Mouse (Mus musculus) ES-E14 (cell line): ENCODE data around the gene Irf9. TPM values are rescaled to one million over a fixed set of nuclear protein-coding genes. Genes with fewer than 3 reads are reported as not detected.

ENCODE experiments used
- DNase-seq: peaks from one replicate; pipeline ENCODE4 v3.0.0-alpha.2; 2013; ENCODE audit warnings: low read depth, low spot score
- H3K27ac ChIP-seq: 2 replicates; pipeline ENCODE4 v1.5.1; 2012; ENCODE audit warnings: low read depth, mild to moderate bottlenecking, low read length, moderate library complexity, mixed read lengths; ENCODE audit not compliant: poor library complexity, insufficient read depth, severe bottlenecking
- H3K36me3 ChIP-seq: 2 replicates; pipeline ENCODE4 v1.6.1; 2012; ENCODE audit warnings: mild to moderate bottlenecking, low read length, moderate library complexity, mixed read lengths; ENCODE audit not compliant: control insufficient read depth, poor library complexity, insufficient read depth, severe bottlenecking
- H3K4me1 ChIP-seq, 2 experiments: fragments of 150-350 bp in 1 of 2; sonication (generic) in 1 of 2; 2 replicates each; pipeline ENCODE4 v1.6.1; 2012; ENCODE audit warnings: low read length in 2 of 2, mild to moderate bottlenecking in 1 of 2, mixed read lengths in 1 of 2; ENCODE audit not compliant: control insufficient read depth in 2 of 2, insufficient read depth in 2 of 2, poor library complexity in 1 of 2
- H3K4me3 ChIP-seq, 2 experiments: fragments of 150-350 bp in 1 of 2; sonication (generic) in 1 of 2; 2 replicates each; pipeline ENCODE4 v1.5.1; 2012; ENCODE audit warnings: low read length in 2 of 2, low read depth in 1 of 2, mild to moderate bottlenecking in 1 of 2, mixed read lengths in 1 of 2; ENCODE audit not compliant: insufficient read depth in 1 of 2, poor library complexity in 1 of 2, severe bottlenecking in 1 of 2
- H3K9ac ChIP-seq: 2 replicates; pipeline ENCODE4 v1.6.1; 2012; ENCODE audit warnings: low read depth, mild to moderate bottlenecking, low read length, mixed read lengths; ENCODE audit not compliant: poor library complexity, insufficient read depth, severe bottlenecking
- H3K9me3 ChIP-seq: fragments of 150-350 bp; sonication (generic); 2 replicates; pipeline ENCODE4 v1.6.1; 2012; ENCODE audit warnings: low read depth, mild to moderate bottlenecking, low read length; ENCODE audit not compliant: control insufficient read depth, insufficient read depth
- CHD2 ChIP-seq: IDR thresholded peaks from 2 replicates; pipeline ENCODE4 v1.6.1; 2014; ENCODE audit warnings: mild to moderate bottlenecking, low read depth, low read length, inconsistent platforms
- HCFC1 ChIP-seq: IDR thresholded peaks from 2 replicates; pipeline ENCODE4 v1.6.1; 2012; ENCODE audit warnings: low read length, inconsistent platforms, borderline replicate concordance; ENCODE audit not compliant: insufficient read depth
- MAFK ChIP-seq: IDR thresholded peaks from 2 replicates; pipeline ENCODE4 v1.6.1; 2014; ENCODE audit warnings: mild to moderate bottlenecking, low read depth, low read length, inconsistent platforms; ENCODE audit not compliant: insufficient read depth
- ZC3H11A ChIP-seq: IDR thresholded peaks from 2 replicates; pipeline ENCODE4 v1.6.1; 2012; ENCODE audit warnings: low read depth, mild to moderate bottlenecking, inconsistent platforms, low read length, borderline replicate concordance
- ZNF384 ChIP-seq: IDR thresholded peaks from 2 replicates; pipeline ENCODE4 v1.6.1; 2012; ENCODE audit warnings: low read depth, low read length, inconsistent platforms
- in situ Hi-C, 2 experiments: fragments of 600-800 bp; cut with MboI; formaldehyde crosslinking; loops; one replicate each; pipeline ENCODE4 v1.15.1; 2025; ENCODE audit warnings: low sequenced_read_pairs in 2 of 2, inconsistent platforms in 1 of 2; ENCODE audit not compliant: unreplicated experiment in 2 of 2
- total RNA-seq: library from RNA; depleted of rRNA; stranded (reverse); fragments of 300-350 nt; gene quantifications from 2 replicates; pipeline ENCODE4 v1.2.3, GENCODE M21; 2012

The Irf9 gene
- total RNA-seq, 1 experiment, result 5.8 TPM

DNA sequence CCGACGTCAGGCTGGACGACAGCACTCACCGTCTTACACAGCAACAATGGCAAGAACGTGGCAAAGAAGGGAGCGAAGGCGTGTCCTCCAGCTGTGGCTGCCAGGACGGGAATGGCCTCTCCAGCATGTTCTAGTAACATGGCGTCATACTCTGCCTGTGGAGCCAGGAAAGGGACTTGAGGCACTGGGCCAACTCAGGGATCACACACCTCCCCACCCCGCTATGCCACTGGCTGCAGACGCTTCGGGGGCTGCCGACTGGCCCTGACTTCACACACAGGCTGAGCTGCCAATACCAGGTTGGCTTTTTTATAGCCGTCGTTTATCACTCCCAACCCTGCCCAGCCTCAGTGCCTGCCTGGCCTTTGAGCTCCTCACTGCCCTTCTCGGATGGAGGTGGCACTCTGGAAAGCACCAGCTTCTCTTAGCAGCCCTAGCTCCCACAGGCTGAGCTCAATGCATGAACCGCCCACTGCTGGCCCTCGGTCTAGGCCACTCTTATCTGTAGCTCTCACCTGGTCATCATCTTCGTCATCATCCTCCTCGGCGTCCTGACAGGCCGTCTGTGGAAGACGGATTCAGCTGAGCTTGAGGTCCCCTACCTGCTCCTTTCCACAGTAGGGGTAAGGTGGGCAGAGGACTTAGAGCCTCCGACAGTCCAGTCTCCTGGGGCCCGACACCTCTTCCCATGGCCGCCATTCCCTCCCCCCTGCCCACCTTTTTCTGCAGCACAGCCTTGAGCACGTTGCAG, 24.9 kb downstream of the Irf9 start:
- no peak for DNase-seq
- no peak overlapping the region for H3K27ac ChIP-seq
- H3K36me3 ChIP-seq, result peaks cover 80% of the 10 kb centered on the region
- 0 out of 4 replicates have a peak, but pooled peaks cover 0 to under 1% of the 10 kb centered on the region in 2 experiments for H3K4me1 ChIP-seq
- no peak for TF ChIP-seq ZNF384
- TF ChIP-seq CHD2, result no peak
- TF ChIP-seq ZC3H11A, result no peak
- no peak for TF ChIP-seq HCFC1
- TF ChIP-seq MAFK, result no peak
- no peak overlapping the region for H3K4me3 ChIP-seq
- no peaks in the 10 kb centered on the region for H3K9me3 ChIP-seq
- in situ Hi-C loops, result no loop called here
- H3K9ac ChIP-seq, result no peak overlapping the region

DNA sequence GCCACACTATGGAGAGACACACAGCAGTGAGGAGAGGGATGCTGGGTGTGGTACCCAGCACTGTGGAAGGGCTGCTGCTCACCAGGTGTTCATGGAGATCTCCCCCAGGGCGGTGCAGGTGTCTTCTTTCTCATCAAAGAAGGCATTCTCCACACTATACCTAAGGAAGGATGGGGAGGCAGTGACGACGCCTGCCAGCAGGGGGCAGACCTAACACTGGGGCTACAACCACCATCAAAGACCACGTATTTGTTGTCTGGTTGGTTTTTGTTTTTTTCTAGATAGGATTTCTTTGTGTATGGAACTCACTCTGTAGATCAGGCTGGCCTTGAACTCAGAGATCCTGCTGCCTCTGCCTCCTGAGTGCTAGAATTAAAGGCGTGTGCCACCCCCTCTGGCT, 25.9 kb downstream of the Irf9 start:
- peaks cover 90% of the 10 kb centered on the region for H3K36me3 ChIP-seq
- in situ Hi-C loops, result no loop called here
- H3K4me1 ChIP-seq, result peaks cover 0 to 5% of the 10 kb centered on the region in 2 experiments; a peak in 1 of 4 replicates
- H3K9me3 ChIP-seq, result no peaks in the 10 kb centered on the region
- peak; percentile 50 for DNase-seq
- no peak overlapping the region for H3K27ac ChIP-seq
- no peak overlapping the region for H3K4me3 ChIP-seq
- TF ChIP-seq ZC3H11A (no peak), CHD2 (no peak), ZNF384 (0 out of 2 replicates have a peak, but pooled peaks have one; percentile 53)
- H3K9ac ChIP-seq, result no peak overlapping the region

GRCm38 (mm10) chr14:55634874-55635522, 31.6 kb downstream of the Irf9 start:
- no peaks in the 10 kb centered on the region for H3K9me3 ChIP-seq
- H3K27ac ChIP-seq, result no peak overlapping the region
- peaks cover 50% of the 10 kb centered on the region for H3K36me3 ChIP-seq
- peak; percentile 20 for DNase-seq
- peak overlapping the region; percentile 83 for H3K9ac ChIP-seq
- in situ Hi-C loops, result no loop called here
- TF ChIP-seq MAFK, result no peak
- no peak for TF ChIP-seq CHD2
- no peak for TF ChIP-seq ZC3H11A
- no peak for TF ChIP-seq HCFC1
- TF ChIP-seq ZNF384, result no peak
- peak overlapping the region; percentile 77 to 81 for H3K4me3 ChIP-seq
- H3K4me1 ChIP-seq, result peaks cover 2 to 6% of the 10 kb centered on the region in 2 experiments; a peak in 1 of 4 replicates

GRCm38 (mm10) chr14:55635523-55636007, 32.2 kb downstream of the Irf9 start, which contains the start of gene Ipo4:
Gene Ipo4, minus strand, starts transcription at chr14:55635957.
- H3K4me1 ChIP-seq, result peaks cover 2 to 6% of the 10 kb centered on the region in 2 experiments; a peak in 1 of 4 replicates
- TF ChIP-seq HCFC1, result peak; percentile 66; the same call in 1 of the 2 replicates
- TF ChIP-seq ZNF384, result no peak
- H3K27ac ChIP-seq, result no peak within 1 kb of the TSS
- peak; percentile 81 for DNase-seq
- in situ Hi-C loops, result no loop called here
- H3K4me3 ChIP-seq, result peak within 1 kb of the TSS; percentile 77 to 81
- peaks cover 49% of the 10 kb centered on the region for H3K36me3 ChIP-seq
- peak within 1 kb of the TSS; percentile 83 for H3K9ac ChIP-seq
- no peaks in the 10 kb centered on the region for H3K9me3 ChIP-seq
